Mouse (Mus musculus) kidney, embryonic 14.5 days (tissue): Measurements from ENCODE around the gene Nob1. TPM values are rescaled to one million over a fixed set of nuclear protein-coding genes. Genes with fewer than 3 reads are reported as not detected.

Experiments used
- ATAC-seq: fragments of 200-750 bp; cut with Nextera tagmentation; 2 replicates; pipeline ENCODE4 v1.8.0; 2017; ENCODE audit warnings: moderate number of reproducible peaks, mild to moderate bottlenecking, moderate TSS enrichment, moderate library complexity; ENCODE audit not compliant: low FRiP score, low TSS enrichment
- H3K27ac ChIP-seq: fragments of 300-500 bp; sonication (generic); 2 replicates; pipeline ENCODE4 v1.5.1; 2014; ENCODE audit warnings: low read depth, mild to moderate bottlenecking, low read length, moderate library complexity, mixed read lengths
- H3K27me3 ChIP-seq: fragments of 300-500 bp; sonication (generic); 2 replicates; pipeline ENCODE4 v1.6.1; 2014; ENCODE audit warnings: mild to moderate bottlenecking, low read length; ENCODE audit not compliant: control insufficient read depth, insufficient read depth
- H3K36me3 ChIP-seq: fragments of 300-500 bp; sonication (generic); 2 replicates; pipeline ENCODE4 v1.6.1; 2014; ENCODE audit warnings: low read length, mixed read lengths; ENCODE audit not compliant: control insufficient read depth, insufficient read depth
- H3K4me1 ChIP-seq: fragments of 300-500 bp; sonication (generic); 2 replicates; pipeline ENCODE4 v1.6.1; 2014; ENCODE audit warnings: low read length, mixed read lengths; ENCODE audit not compliant: control insufficient read depth, insufficient read depth
- H3K4me2 ChIP-seq: fragments of 300-500 bp; sonication (generic); replicated peaks from 2 replicates; pipeline ENCODE4 v1.6.1; 2014; ENCODE audit warnings: low read depth, mild to moderate bottlenecking, low read length
- H3K4me3 ChIP-seq: fragments of 300-500 bp; sonication (generic); 2 replicates; pipeline ENCODE4 v1.5.1; 2014; ENCODE audit warnings: mild to moderate bottlenecking, low read length
- H3K9ac ChIP-seq: fragments of 300-500 bp; sonication (generic); 2 replicates; pipeline ENCODE4 v1.6.1; 2014; ENCODE audit warnings: low read depth, mild to moderate bottlenecking, low read length, moderate library complexity
- H3K9me3 ChIP-seq: fragments of 300-500 bp; sonication (generic); 2 replicates; pipeline ENCODE4 v1.6.1; 2016; ENCODE audit warnings: low read length; ENCODE audit not compliant: control insufficient read depth
- WGBS: fragments of 180-500 bp; shearing (Covaris S2); extraction: QIAGEN DNeasy Blood & Tissue Kit; methylation state at CpG from one replicate; pipeline ENCODE4 v1.1.7; 2014; 5-methylcytosine and 5-hydroxymethylcytosine counted together
- polyA plus RNA-seq: library from polyadenylated mRNA; unstranded; fragments of >200 nt; fragmentation: Nextera tagmentation; extraction: Ambion mirVana; gene quantifications from 2 replicates; pipeline ENCODE4 v1.2.1, GENCODE M21; 2014

The Nob1 gene
- polyA plus RNA-seq, 1 experiment from 2014 or later: 84.5 TPM

- Histone ChIP-seq H3K4me2 (no peak overlapping the region), H3K27me3 (no peaks in the 10 kb centered on the region), H3K36me3 (no peaks in the 10 kb centered on the region), H3K4me3 (no peak overlapping the region), H3K9ac (no peak overlapping the region), H3K27ac (no peak overlapping the region), H3K4me1 (peaks cover 10% of the 10 kb centered on the region; the same call in 1 of the 2 replicates), H3K9me3 (no peaks in the 10 kb centered on the region)
- WGBS: 27% methylated on average over 9 of the region's 9 CpGs
- ATAC-seq: no peak
These were observed 25.4 kb downstream of the Nob1 start for GRCm38 (mm10) chr8:107399495-107399894.

GRCm38 (mm10) chr8:107397665-107398064 is 27.2 kb downstream of the Nob1 start:
- no peak overlapping the region for H3K9ac ChIP-seq
- H3K4me2 ChIP-seq: no peak overlapping the region
- no peak overlapping the region for H3K4me3 ChIP-seq
- H3K9me3 ChIP-seq: no peaks in the 10 kb centered on the region
- ATAC-seq: no peak
- no peak overlapping the region for H3K27ac ChIP-seq
- H3K4me1 ChIP-seq: peaks cover 9% of the 10 kb centered on the region; the same call in 1 of the 2 replicates
- whole genome bisulfite sequencing: 49% methylated on average over 12 of the region's 12 CpGs
- no peaks in the 10 kb centered on the region for H3K36me3 ChIP-seq
- no peaks in the 10 kb centered on the region for H3K27me3 ChIP-seq

- Histone ChIP-seq H3K4me1 (peaks cover 4% of the 10 kb centered on the region; the same call in 1 of the 2 replicates), H3K27ac (no peak overlapping the region)
- WGBS: 70% methylated on average over 10 of the region's 10 CpGs
These were observed 28.7 kb downstream of the Nob1 start for GRCm38 (mm10) chr8:107396106-107396670.

GRCm38 (mm10) chr8:107395397-107395796 is 29.5 kb downstream of the Nob1 start:
- Histone ChIP-seq H3K36me3 (no peaks in the 10 kb centered on the region), H3K27me3 (no peaks in the 10 kb centered on the region), H3K4me1 (peaks cover 4% of the 10 kb centered on the region; the same call in 1 of the 2 replicates), H3K4me3 (no peak overlapping the region), H3K4me2 (no peak overlapping the region), H3K9ac (no peak overlapping the region), H3K9me3 (no peaks in the 10 kb centered on the region), H3K27ac (no peak overlapping the region)
- no peak for ATAC-seq

More at GRCm38 (mm10) chr8:107396106-107396670, 28.7 kb downstream of the Nob1 start:
- Histone ChIP-seq H3K27me3 (no peaks in the 10 kb centered on the region), H3K4me2 (no peak overlapping the region), H3K9ac (no peak overlapping the region), H3K9me3 (no peaks in the 10 kb centered on the region), H3K36me3 (no peaks in the 10 kb centered on the region), H3K4me3 (no peak overlapping the region)
- ATAC-seq: no peak

GRCm38 (mm10) chr8:107391136-107391516 is 33.7 kb downstream of the Nob1 start:
- no peaks in the 10 kb centered on the region for H3K27me3 ChIP-seq
- no peaks in the 10 kb centered on the region for H3K36me3 ChIP-seq
- no peak overlapping the region for H3K4me3 ChIP-seq
- no peak overlapping the region for H3K27ac ChIP-seq
- no peaks in the 10 kb centered on the region for H3K9me3 ChIP-seq
- no peak for ATAC-seq
- H3K4me2 ChIP-seq: no peak overlapping the region
- no peak overlapping the region for H3K9ac ChIP-seq
- 84% methylated on average over 4 of the region's 4 CpGs for WGBS
- H3K4me1 ChIP-seq: no peaks in the 10 kb centered on the region

GRCm38 (mm10) chr8:107390476-107391135 is 34.2 kb downstream of the Nob1 start:
- no peak overlapping the region for H3K4me2 ChIP-seq
- no peak for ATAC-seq
- 91% methylated on average over 16 of the region's 16 CpGs for WGBS
- H3K4me1 ChIP-seq: no peaks in the 10 kb centered on the region
- no peaks in the 10 kb centered on the region for H3K9me3 ChIP-seq
- no peak overlapping the region for H3K4me3 ChIP-seq
- H3K9ac ChIP-seq: no peak overlapping the region
- no peak overlapping the region for H3K27ac ChIP-seq
- H3K36me3 ChIP-seq: no peaks in the 10 kb centered on the region
- H3K27me3 ChIP-seq: no peaks in the 10 kb centered on the region

- no peak for ATAC-seq
- H3K4me2 ChIP-seq: no peak overlapping the region
- no peaks in the 10 kb centered on the region for H3K27me3 ChIP-seq
- H3K4me1 ChIP-seq: no peaks in the 10 kb centered on the region
- H3K36me3 ChIP-seq: no peaks in the 10 kb centered on the region
- H3K27ac ChIP-seq: no peak overlapping the region
- H3K4me3 ChIP-seq: no peak overlapping the region
- WGBS: 84% methylated on average over 8 of the region's 8 CpGs
- H3K9ac ChIP-seq: no peak overlapping the region
- H3K9me3 ChIP-seq: no peaks in the 10 kb centered on the region
These were observed 35.3 kb downstream of the Nob1 start for GRCm38 (mm10) chr8:107389557-107389956.

- 67% methylated on average over 5 of the region's 5 CpGs for WGBS
These were observed 37.0 kb downstream of the Nob1 start for GRCm38 (mm10) chr8:107387861-107388260.

GRCm38 (mm10) chr8:107386642-107387041 is 38.2 kb downstream of the Nob1 start:
- Histone ChIP-seq H3K9me3 (no peaks in the 10 kb centered on the region), H3K27me3 (no peaks in the 10 kb centered on the region), H3K4me1 (no peaks in the 10 kb centered on the region), H3K27ac (no peak overlapping the region), H3K36me3 (no peaks in the 10 kb centered on the region), H3K4me2 (no peak overlapping the region), H3K4me3 (no peak overlapping the region), H3K9ac (no peak overlapping the region)
- ATAC-seq: peak; percentile 43; the same call in 1 of the 2 replicates
- WGBS: 33% methylated on average over 3 of the region's 3 CpGs

More at GRCm38 (mm10) chr8:107387861-107388260, 37.0 kb downstream of the Nob1 start:
- H3K36me3 ChIP-seq: no peaks in the 10 kb centered on the region
- H3K4me3 ChIP-seq: no peak overlapping the region
- H3K4me2 ChIP-seq: no peak overlapping the region
- no peak overlapping the region for H3K27ac ChIP-seq
- no peak for ATAC-seq
- H3K9me3 ChIP-seq: no peaks in the 10 kb centered on the region
- no peak overlapping the region for H3K9ac ChIP-seq
- no peaks in the 10 kb centered on the region for H3K27me3 ChIP-seq
- no peaks in the 10 kb centered on the region for H3K4me1 ChIP-seq
